Mouse (Mus musculus): Measurements from ENCODE around the gene Tmigd1. TPM values are rescaled to one million over a fixed set of nuclear protein-coding genes. Genes with fewer than 3 reads are reported as not detected.

Gene Tmigd1
- polyA plus RNA-seq (2017; shearing (Covaris generic)): 0.89 TPM

GRCm38 (mm10) chr11:76901579-76902361 is at the start of gene Tmigd1:
Gene Tmigd1, plus strand, starts transcription at chr11:76902159.

GRCm38 (mm10) chr11:76924759-76925236 is 22.8 kb downstream of the Tmigd1 start, which contains the start of gene Blmh:
Gene Blmh, plus strand, starts transcription at chr11:76924809.

Other genes with a start within 250 kb of the Tmigd1 start
- gene Bhlha9, start 229.7 kb upstream of the Tmigd1 start, polyA plus RNA-seq (2017; shearing (Covaris generic)): not detected
- gene Trarg1, start 222.4 kb upstream of the Tmigd1 start, polyA plus RNA-seq (2017; shearing (Covaris generic)): not detected
- gene Gosr1, start 138.6 kb upstream of the Tmigd1 start, polyA plus RNA-seq (2017; shearing (Covaris generic)): 82.0 TPM
- 1.7 TPM for gene Cpd, start 55.1 kb upstream of the Tmigd1 start, polyA plus RNA-seq (2017; shearing (Covaris generic))
- gene Blmh, start 22.6 kb downstream of the Tmigd1 start, polyA plus RNA-seq (2017; shearing (Covaris generic)): 91.7 TPM
- gene Slc6a4, start 96.4 kb downstream of the Tmigd1 start, polyA plus RNA-seq (2017; shearing (Covaris generic)): 0.12 TPM
- gene Nsrp1, start 176.3 kb downstream of the Tmigd1 start, polyA plus RNA-seq (2017; shearing (Covaris generic)): 49.7 TPM